Mouse (Mus musculus) embryonic facial prominence, embryonic 14.5 days (tissue): ENCODE results near the gene Pcgf2. TPM values are rescaled to one million over a fixed set of nuclear protein-coding genes. Genes with fewer than 3 reads are reported as not detected.
"Not testable (repeated sequence)": the region's sequence is repeated elsewhere in the genome, so short reads cannot be mapped to it uniquely, and the experiment has no call there.

Experiments used
- ATAC-seq: fragments of 200-750 bp; cut with Nextera tagmentation; 2 replicates; pipeline ENCODE4 v1.8.0; 2017; ENCODE audit warnings: low read depth, moderate number of reproducible peaks, moderate TSS enrichment
- DNase-seq: peaks from one replicate; pipeline ENCODE4 v3.0.0-alpha.2; 2015; ENCODE audit warnings: low spot score
- H3K27ac ChIP-seq: fragments of 300-500 bp; sonication (generic); replicated peaks from 2 replicates; pipeline ENCODE4 v1.5.1; 2014; ENCODE audit warnings: low read depth, mild to moderate bottlenecking, low read length, moderate library complexity
- H3K27me3 ChIP-seq: fragments of 300-500 bp; sonication (generic); replicated peaks from 2 replicates; pipeline ENCODE4 v1.6.1; 2014; ENCODE audit warnings: low read length; ENCODE audit not compliant: control insufficient read depth, insufficient read depth
- H3K36me3 ChIP-seq: fragments of 300-500 bp; sonication (generic); 2 replicates; pipeline ENCODE4 v1.6.1; 2014; ENCODE audit warnings: low read length, mixed read lengths; ENCODE audit not compliant: control insufficient read depth, insufficient read depth
- H3K4me1 ChIP-seq: fragments of 300-500 bp; sonication (generic); 2 replicates; pipeline ENCODE4 v1.6.1; 2014; ENCODE audit warnings: antibody characterized with exemption, low read length; ENCODE audit not compliant: control insufficient read depth, insufficient read depth
- H3K4me2 ChIP-seq: fragments of 300-500 bp; sonication (generic); 2 replicates; pipeline ENCODE4 v1.6.1; 2014; ENCODE audit warnings: low read depth, mild to moderate bottlenecking, low read length, moderate library complexity, mixed read lengths
- H3K4me3 ChIP-seq: fragments of 300-500 bp; sonication (generic); 2 replicates; pipeline ENCODE4 v1.5.1; 2014; ENCODE audit warnings: low read depth, mild to moderate bottlenecking, low read length
- H3K9ac ChIP-seq: fragments of 300-500 bp; sonication (generic); 2 replicates; pipeline ENCODE4 v1.6.1; 2014; ENCODE audit warnings: low read depth, mild to moderate bottlenecking, low read length, moderate library complexity, mixed read lengths
- H3K9me3 ChIP-seq: fragments of 300-500 bp; sonication (generic); 2 replicates; pipeline ENCODE4 v1.6.1; 2016; ENCODE audit warnings: low read length; ENCODE audit not compliant: control insufficient read depth
- WGBS: fragments of 180-500 bp; shearing (Covaris S2); extraction: QIAGEN DNeasy Blood & Tissue Kit; methylation state at CpG from one replicate; pipeline ENCODE4 v1.1.7; 2014; 5-methylcytosine and 5-hydroxymethylcytosine counted together
- polyA plus RNA-seq: library from polyadenylated mRNA; unstranded; fragments of >200 nt; fragmentation: Nextera tagmentation; extraction: Ambion mirVana; gene quantifications from 2 replicates; pipeline ENCODE4 v1.2.1, GENCODE M21; 2014

Pcgf2 gene
- polyA plus RNA-seq, 1 experiment from 2014 or later: 12.7 TPM

- H3K4me1 ChIP-seq: no peaks in the 10 kb centered on the region
- H3K9ac ChIP-seq: no peak overlapping the region
- DNase-seq: no peak
- no peak overlapping the region for H3K27ac ChIP-seq
- H3K4me3 ChIP-seq: no peak overlapping the region
- no peak overlapping the region for H3K4me2 ChIP-seq
- no peak for ATAC-seq
- H3K36me3 ChIP-seq: peaks cover 70% of the 10 kb centered on the region
- 100% methylated on average over 3 of the region's 3 CpGs for WGBS
- no peaks in the 10 kb centered on the region for H3K9me3 ChIP-seq
- H3K27me3 ChIP-seq: no peaks in the 10 kb centered on the region
Measured at GRCm38 (mm10) chr11:97714356-97714755, 14.1 kb upstream of the Pcgf2 start.

- Histone ChIP-seq H3K36me3 (peaks cover 70% of the 10 kb centered on the region), H3K4me3 (no peak overlapping the region), H3K27ac (no peak overlapping the region), H3K9ac (no peak overlapping the region), H3K4me2 (no peak overlapping the region), H3K9me3 (no peaks in the 10 kb centered on the region), H3K4me1 (no peaks in the 10 kb centered on the region), H3K27me3 (no peaks in the 10 kb centered on the region)
- no peak for DNase-seq
- 87% methylated on average over 8 of the region's 8 CpGs for WGBS
- no peak for ATAC-seq
Measured at GRCm38 (mm10) chr11:97713896-97714295, 13.6 kb upstream of the Pcgf2 start.

GRCm38 (mm10) chr11:97712286-97712685 lies 12.0 kb upstream of the Pcgf2 start:
- Histone ChIP-seq H3K27ac (no peak overlapping the region), H3K27me3 (no peaks in the 10 kb centered on the region), H3K9me3 (no peaks in the 10 kb centered on the region), H3K9ac (no peak overlapping the region), H3K4me2 (no peak overlapping the region), H3K4me3 (no peak overlapping the region), H3K4me1 (no peaks in the 10 kb centered on the region), H3K36me3 (peaks cover 70% of the 10 kb centered on the region)
- no peak for DNase-seq
- no peak for ATAC-seq
- 92% methylated on average over 15 of the region's 15 CpGs for WGBS

- no peaks in the 10 kb centered on the region for H3K4me1 ChIP-seq
- no peak overlapping the region for H3K9ac ChIP-seq
- H3K36me3 ChIP-seq: peaks cover 71% of the 10 kb centered on the region
- no peak overlapping the region for H3K4me3 ChIP-seq
- H3K9me3 ChIP-seq: no peaks in the 10 kb centered on the region
- 76% methylated on average over 13 of the region's 13 CpGs for WGBS
- H3K27me3 ChIP-seq: no peaks in the 10 kb centered on the region
- ATAC-seq: no peak
- no peak overlapping the region for H3K4me2 ChIP-seq
- no peak overlapping the region for H3K27ac ChIP-seq
- no peak for DNase-seq
Measured at GRCm38 (mm10) chr11:97711200-97711900, 11.1 kb upstream of the Pcgf2 start.

- ATAC-seq, H3K27me3 ChIP-seq, H3K9me3 ChIP-seq, H3K27ac ChIP-seq, DNase-seq, H3K4me1 ChIP-seq, H3K9ac ChIP-seq, H3K4me3 ChIP-seq, H3K4me2 ChIP-seq: not testable (repeated sequence)
- peaks cover 77% of the 10 kb centered on the region for H3K36me3 ChIP-seq
- WGBS: 74% methylated on average over 2 of the region's 2 CpGs
Measured at GRCm38 (mm10) chr11:97710067-97710466, 9.8 kb upstream of the Pcgf2 start.

GRCm38 (mm10) chr11:97703039-97703826 lies 2.9 kb upstream of the Pcgf2 start, which contains the start of gene Psmb3:
TSS of gene Psmb3 (plus strand) at chr11:97703399.
- Histone ChIP-seq H3K9me3 (no peaks in the 10 kb centered on the region), H3K4me2 (peak within 1 kb of the TSS; percentile 76), H3K27ac (peak within 1 kb of the TSS; percentile 77), H3K36me3 (peaks cover 35% of the 10 kb centered on the region), H3K9ac (peak within 1 kb of the TSS; percentile 72), H3K4me3 (peak within 1 kb of the TSS; percentile 59), H3K27me3 (no peaks in the 10 kb centered on the region), H3K4me1 (peaks cover 12% of the 10 kb centered on the region)
- ATAC-seq: peak; percentile 92
- peak; percentile 100 for DNase-seq
- WGBS: 0% methylated on average over 32 of the region's 35 CpGs

- peaks cover 27% of the 10 kb centered on the region for H3K36me3 ChIP-seq
- peak overlapping the region; percentile 64 for H3K4me2 ChIP-seq
- WGBS: under 1% methylated on average over 24 of the region's 24 CpGs
- H3K4me1 ChIP-seq: peaks cover 18% of the 10 kb centered on the region
- no peaks in the 10 kb centered on the region for H3K27me3 ChIP-seq
- peak overlapping the region; percentile 77 for H3K27ac ChIP-seq
- peak overlapping the region; percentile 56 for H3K9ac ChIP-seq
- ATAC-seq (no peak), DNase-seq (peak; percentile 87)
- H3K9me3 ChIP-seq: no peaks in the 10 kb centered on the region
- H3K4me3 ChIP-seq: peak overlapping the region; percentile 59
Measured at GRCm38 (mm10) chr11:97702393-97702745, 2.1 kb upstream of the Pcgf2 start.

GRCm38 (mm10) chr11:97701581-97702392 lies 1.5 kb upstream of the Pcgf2 start:
- no peak for DNase-seq
- no peak for ATAC-seq
- H3K4me2 ChIP-seq: peak overlapping the region; percentile 64
- H3K9ac ChIP-seq: no peak overlapping the region
- H3K27ac ChIP-seq: peak overlapping the region; percentile 77; the same call in 1 of the 2 replicates
- WGBS: 54% methylated on average over 15 of the region's 15 CpGs
- H3K36me3 ChIP-seq: peaks cover 21% of the 10 kb centered on the region
- H3K27me3 ChIP-seq: no peaks in the 10 kb centered on the region
- peaks cover 21% of the 10 kb centered on the region for H3K4me1 ChIP-seq
- peak overlapping the region; percentile 59 for H3K4me3 ChIP-seq
- H3K9me3 ChIP-seq: no peaks in the 10 kb centered on the region
